Mouse (Mus musculus): Measurements from ENCODE around the gene Lrrk1.

Lrrk1 gene

GRCm38 (mm10) chr7:66387813-66388521, at the start of gene Lrrk1:
TSS of gene Lrrk1 (minus strand) at chr7:66388350.
- peak; percentile 42 for DNase-seq (ENCODE audit: low spot score)

GRCm38 (mm10) chr7:66434453-66434935, 46.3 kb upstream of the Lrrk1 start:
- peak; percentile 59 for DNase-seq (ENCODE audit: low spot score)

- DNase-seq (ENCODE audit: low spot score), result no peak
These were observed 39.4 kb upstream of the Lrrk1 start, which contains the start of gene Aldh1a3 for GRCm38 (mm10) chr7:66427437-66428161. TSS of gene Aldh1a3 (minus strand) at chr7:66427517.

- no peak for DNase-seq (ENCODE audit: low spot score)
These were observed 38.9 kb upstream of the Lrrk1 start for GRCm38 (mm10) chr7:66427053-66427436.

GRCm38 (mm10) chr7:66421903-66422302, 33.8 kb upstream of the Lrrk1 start:
- no peak for DNase-seq (ENCODE audit: low spot score)

GRCm38 (mm10) chr7:66418981-66419380, 30.8 kb upstream of the Lrrk1 start:
- no peak for DNase-seq (ENCODE audit: low spot score)

DNA sequence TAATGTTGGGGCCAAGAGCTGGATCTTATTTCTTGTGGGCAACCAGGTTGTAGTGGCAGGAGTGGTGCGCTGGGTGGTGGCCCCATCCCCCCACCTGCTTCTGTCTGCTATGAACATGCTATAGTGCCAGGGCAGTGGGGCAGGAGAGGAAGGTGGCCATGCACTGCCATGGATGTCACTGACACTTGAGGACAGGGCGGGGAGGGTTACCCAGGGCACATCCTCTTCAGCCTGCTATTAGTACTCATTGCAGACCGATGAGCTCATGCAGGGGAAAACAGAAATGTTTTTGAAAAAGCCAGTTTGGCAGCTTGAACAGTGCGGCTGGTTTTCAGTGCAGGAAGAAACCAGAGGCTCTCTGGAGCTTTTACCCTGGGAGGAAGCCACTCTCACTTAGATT, 28.7 kb upstream of the Lrrk1 start:
- no peak for DNase-seq (ENCODE audit: low spot score)

- DNase-seq (ENCODE audit: low spot score), result no peak
These were observed 24.9 kb upstream of the Lrrk1 start for GRCm38 (mm10) chr7:66413093-66413492.

- peak; percentile 35 for DNase-seq (ENCODE audit: low spot score)
These were observed 21.3 kb upstream of the Lrrk1 start for GRCm38 (mm10) chr7:66409433-66409832.

- no peak for DNase-seq (ENCODE audit: low spot score)
These were observed 18.8 kb upstream of the Lrrk1 start for GRCm38 (mm10) chr7:66406971-66407370.

GRCm38 (mm10) chr7:66405951-66406721, 18.0 kb upstream of the Lrrk1 start:
- DNase-seq (ENCODE audit: low spot score), result no peak

- DNase-seq (ENCODE audit: low spot score), result no peak
These were observed 17.4 kb upstream of the Lrrk1 start for GRCm38 (mm10) chr7:66405541-66405940.

DNA sequence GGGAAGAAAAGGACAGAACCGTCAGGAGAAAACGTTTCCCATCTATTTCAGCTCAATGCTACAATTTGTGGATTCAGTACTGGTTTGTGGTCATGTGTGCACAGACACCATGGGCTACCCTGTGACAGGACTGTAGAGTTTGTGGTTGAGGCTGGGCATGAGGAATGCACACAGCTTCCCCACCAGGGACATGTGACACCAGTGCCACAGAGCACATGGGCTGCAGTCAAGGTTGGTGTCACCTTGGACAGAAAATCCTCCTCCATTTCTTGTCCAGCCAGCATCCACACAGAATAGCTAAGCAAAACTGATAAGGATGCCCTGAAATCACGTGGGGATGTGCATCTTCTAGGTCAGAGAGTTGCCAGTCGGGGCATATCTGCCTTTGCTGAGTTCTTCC, 16.7 kb upstream of the Lrrk1 start:
- no peak for DNase-seq (ENCODE audit: low spot score)

- no peak for DNase-seq (ENCODE audit: low spot score)
These were observed 16.0 kb upstream of the Lrrk1 start for GRCm38 (mm10) chr7:66404141-66404540.

GRCm38 (mm10) chr7:66402876-66403275, 14.7 kb upstream of the Lrrk1 start:
- no peak for DNase-seq (ENCODE audit: low spot score)

DNA sequence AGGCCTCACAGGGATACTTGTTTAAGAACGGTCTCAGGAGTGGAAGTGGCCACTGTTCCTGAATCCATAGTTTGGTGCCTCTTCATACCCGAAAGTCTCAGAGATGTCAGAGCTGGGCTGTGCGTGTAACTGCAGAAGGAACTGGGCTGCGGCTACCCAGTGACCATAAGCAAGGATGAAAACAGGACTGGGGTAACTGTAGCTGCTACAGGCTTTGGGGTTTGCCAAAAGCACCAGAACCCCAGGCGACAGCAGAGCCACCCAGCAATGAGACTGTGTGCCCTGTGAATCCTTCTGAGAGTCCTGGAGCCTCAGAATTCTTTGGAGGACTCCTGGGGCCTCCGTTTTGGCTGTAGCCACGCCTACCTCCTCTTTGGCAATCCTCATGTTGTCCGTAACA, 13.5 kb upstream of the Lrrk1 start:
- no peak for DNase-seq (ENCODE audit: low spot score)

GRCm38 (mm10) chr7:66397288-66397687, 9.1 kb upstream of the Lrrk1 start:
- DNase-seq (ENCODE audit: low spot score), result no peak

GRCm38 (mm10) chr7:66388621-66389532, 727 bp upstream of the Lrrk1 start:
- peak; percentile 82 for DNase-seq (ENCODE audit: low spot score)

DNA sequence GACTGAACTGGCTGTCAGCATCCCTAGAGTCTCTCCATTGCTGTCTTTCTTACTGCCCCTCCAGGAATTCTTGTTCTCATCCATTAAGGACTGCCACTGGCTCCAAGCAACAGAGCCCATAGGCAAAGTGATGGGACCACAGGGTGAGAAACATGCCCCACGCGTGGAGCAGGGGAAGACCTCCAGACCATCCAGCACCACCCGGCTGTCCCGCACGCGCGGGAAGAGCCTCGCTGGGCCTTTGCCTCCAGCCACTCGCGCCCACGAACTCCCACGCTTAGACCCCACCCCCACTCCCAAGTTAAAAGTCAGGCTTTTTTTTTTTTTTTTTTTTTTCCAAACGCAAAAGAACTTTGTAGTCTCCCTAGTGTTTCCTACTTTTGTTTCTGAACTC, 734 bp downstream of the Lrrk1 start:
- peak; percentile 24 for DNase-seq (ENCODE audit: low spot score)

GRCm38 (mm10) chr7:66386411-66386810, 1.7 kb downstream of the Lrrk1 start:
- no peak for DNase-seq (ENCODE audit: low spot score)

GRCm38 (mm10) chr7:66385826-66386225, 2.3 kb downstream of the Lrrk1 start:
- no peak for DNase-seq (ENCODE audit: low spot score)

DNA sequence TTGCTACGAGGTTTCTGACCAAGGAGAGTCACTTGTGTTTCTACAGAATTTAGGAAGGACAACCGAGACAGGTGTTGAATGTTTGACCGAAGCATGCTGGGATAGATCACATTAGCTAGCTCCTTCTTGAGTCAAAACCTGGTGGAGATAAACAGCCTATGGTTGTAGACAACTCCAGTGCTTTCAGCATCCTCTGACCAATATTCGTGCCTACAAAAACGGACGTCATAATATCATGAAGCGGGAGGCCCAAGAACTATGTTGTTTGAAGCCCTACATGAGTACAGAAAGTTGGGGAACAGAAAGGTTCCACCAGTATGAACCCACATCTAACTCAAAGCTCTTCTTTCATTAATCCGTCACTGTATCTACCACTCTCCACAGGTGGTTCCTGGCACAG, 3.3 kb downstream of the Lrrk1 start:
- no peak for DNase-seq (ENCODE audit: low spot score)
